Mouse (Mus musculus) ovary, adult 18-20 months (tissue): ENCODE results near the gene Ube2z.
A peak's percentile ranks its signal among the peaks of the same experiment; 100 is the strongest.
"Not testable (repeated sequence)": the region's sequence is repeated elsewhere in the genome, so short reads cannot be mapped to it uniquely, and the experiment has no call there.

Experiments
- DNase-seq: peaks from one replicate; pipeline ENCODE4 v3.0.0; 2022; ENCODE audit warnings: low spot score, mixed read lengths

Ube2z gene

GRCm38 (mm10) chr11:96065215-96065911 is at the start of gene Ube2z:
TSS of gene Ube2z (minus strand) at chr11:96065388.
- peak; percentile 96 for DNase-seq

GRCm38 (mm10) chr11:96114077-96114476 is 48.9 kb upstream of the Ube2z start:
- DNase-seq, result no peak

GRCm38 (mm10) chr11:96111751-96112150 is 46.6 kb upstream of the Ube2z start, which contains the start of gene Calcoco2:
TSS of gene Calcoco2 (minus strand) at chr11:96111964.
- no peak for DNase-seq

DNA sequence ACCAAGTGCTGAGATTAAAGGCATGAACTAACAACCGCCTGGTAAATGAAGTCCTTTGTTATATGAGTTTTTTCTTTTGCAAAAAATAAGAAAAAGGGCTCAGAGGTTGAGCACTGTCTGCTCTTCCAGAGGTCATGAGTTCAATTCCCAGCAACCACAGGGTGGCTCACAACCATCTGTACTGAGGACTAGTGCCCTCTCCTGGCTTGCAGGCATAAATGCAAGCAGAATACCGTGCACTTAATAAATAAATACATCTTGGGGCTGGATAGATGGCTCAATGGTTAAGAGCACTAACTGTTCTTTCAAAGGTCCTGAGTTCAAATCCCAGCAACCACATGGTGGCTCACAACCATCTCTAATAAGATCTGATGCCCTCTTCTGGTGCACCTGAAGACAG is 45.8 kb upstream of the Ube2z start:
- DNase-seq, result not testable (repeated sequence)

- no peak for DNase-seq
Observed at GRCm38 (mm10) chr11:96108376-96108775, 43.2 kb upstream of the Ube2z start.

- DNase-seq, result no peak
Observed at GRCm38 (mm10) chr11:96093361-96093760, 28.2 kb upstream of the Ube2z start.

- no peak for DNase-seq
Observed at GRCm38 (mm10) chr11:96092674-96093291, 27.6 kb upstream of the Ube2z start.

DNA sequence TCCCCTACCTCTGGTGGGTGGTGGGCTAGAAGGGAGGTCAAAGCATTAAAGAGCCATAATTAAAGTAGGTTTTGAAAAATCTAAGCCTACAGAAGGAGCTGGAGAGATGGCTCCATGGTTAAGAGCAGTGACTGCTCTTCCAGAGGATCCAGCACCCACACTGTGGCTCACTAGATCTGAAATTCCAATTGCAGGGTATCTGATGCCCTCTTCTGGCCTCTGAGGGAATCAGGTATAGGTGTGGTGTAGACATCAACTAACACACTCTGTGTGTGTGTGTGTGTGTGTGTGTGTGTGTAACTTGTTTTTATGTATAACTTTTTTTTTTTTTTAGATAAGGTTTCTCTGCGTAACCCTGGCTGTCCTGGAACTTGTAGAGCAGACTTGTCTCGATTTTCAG is 25.9 kb upstream of the Ube2z start:
- DNase-seq, result no peak

DNA sequence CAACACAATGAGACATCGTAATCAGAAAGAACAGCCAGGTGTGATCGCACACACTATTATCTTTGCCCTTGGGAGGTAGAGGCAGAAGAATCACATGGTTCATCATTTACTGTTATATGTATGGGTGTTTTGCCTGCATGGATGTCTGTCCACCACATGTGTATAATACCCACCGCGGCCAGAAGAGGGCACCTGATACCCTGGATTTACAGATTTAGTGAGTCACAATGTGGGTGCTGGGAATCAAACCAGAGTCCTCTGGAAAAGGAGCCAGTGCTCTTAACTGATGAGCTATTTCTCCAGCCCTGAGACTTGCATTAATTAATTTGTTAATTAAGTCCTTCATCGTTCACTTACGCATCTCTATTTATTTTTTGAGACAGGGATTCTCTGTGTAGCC is 22.8 kb upstream of the Ube2z start:
- no peak for DNase-seq

GRCm38 (mm10) chr11:96082682-96083081 is 17.5 kb upstream of the Ube2z start:
- DNase-seq, result no peak

DNA sequence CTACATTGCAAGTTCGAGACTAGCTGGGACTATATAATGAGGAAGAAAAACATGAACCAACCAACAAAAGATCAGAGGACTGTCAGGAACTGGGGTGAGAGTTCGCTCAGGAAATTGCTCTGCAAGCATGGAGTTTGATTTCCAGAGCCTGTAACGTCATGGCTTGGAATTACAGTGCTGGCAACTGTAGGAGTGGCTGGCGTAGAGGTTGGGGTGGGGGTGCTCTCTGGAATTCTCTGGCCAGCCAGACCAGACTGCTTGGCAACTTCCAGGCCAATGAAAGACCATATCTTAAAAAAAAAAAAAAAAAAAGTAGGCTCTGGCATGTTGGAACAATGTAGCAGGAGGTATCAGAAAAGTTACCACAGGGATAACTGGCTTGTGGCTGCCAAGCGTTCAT is 15.5 kb upstream of the Ube2z start:
- DNase-seq, result no peak

DNA sequence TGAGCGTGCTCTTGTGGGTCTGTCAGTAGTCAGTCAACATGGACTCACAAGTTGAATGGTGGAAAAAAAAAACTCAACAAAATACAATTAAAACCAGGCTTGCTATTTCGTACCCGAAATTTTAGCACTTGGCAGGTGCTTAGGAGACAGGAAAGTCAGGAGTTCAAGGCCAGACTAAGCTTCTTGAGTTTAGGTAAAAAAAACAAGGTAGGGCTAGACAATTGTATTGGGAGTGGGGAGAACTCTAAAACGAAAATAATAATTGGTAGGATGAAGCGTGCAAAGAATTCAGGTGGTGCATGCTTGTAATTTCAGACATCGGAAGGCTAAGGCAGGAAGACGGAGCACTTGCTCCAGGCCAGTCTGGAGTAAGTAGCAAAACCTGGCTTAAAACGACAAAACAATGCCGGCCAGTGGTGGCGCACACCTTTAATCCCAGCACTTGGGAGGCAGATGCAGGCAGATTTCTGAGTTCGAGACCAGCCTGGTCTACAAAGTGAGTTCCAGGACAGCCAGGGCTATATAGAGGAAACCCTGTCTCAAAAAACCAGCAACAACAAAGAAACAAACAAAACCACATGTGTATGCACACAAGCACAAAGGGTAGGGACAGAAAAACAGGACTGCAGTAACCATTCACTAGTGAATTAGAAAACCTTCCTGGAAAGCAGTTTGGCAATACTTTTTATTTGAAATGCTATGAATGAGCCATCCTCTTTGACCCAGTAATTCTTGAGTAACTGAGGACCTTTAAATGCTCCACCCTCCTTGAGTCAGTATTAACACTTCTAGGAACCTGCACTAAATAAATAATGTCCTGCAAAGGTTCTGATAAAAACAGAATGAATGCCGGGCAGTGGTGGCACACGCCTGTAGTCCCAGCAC is 11.3 kb upstream of the Ube2z start:
- no peak for DNase-seq

DNA sequence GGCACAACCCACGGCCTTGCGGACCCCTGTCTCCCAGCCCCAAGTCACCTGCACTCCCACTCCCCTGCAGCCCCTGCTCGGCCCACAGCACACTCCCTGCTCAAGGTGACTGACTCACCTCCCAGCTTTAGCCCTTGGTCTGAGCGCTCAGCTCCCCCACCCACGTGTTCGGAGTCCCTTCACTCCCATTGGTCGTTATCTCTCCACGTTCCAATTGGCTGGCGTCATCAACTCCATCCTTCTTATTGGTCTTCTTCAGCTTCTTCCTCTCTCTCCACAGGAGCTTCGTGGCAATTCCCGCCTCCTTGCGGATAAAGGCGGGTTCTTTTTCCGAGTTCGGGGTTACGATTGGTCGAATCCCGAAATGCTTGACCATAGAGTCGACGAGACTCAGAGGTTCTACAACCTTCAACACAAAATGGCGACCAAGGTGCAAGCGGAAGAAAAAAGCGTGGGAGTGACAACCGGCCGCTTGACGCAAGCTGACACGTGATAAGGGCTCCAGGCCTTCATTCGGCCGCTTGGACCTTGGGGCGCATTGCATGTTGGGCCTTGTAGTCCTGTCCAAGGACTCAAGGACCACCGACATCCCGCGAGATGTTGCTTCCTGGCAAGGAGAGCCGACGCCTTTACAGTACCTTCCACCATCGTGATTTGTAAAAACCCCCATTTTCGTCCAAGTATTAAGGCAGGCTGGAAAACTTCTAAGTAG is 10.5 kb upstream of the Ube2z start, which contains the start of gene Atp5g1:
Gene Atp5g1, minus strand, starts transcription at position 162 of the 712 bp plus-strand sequence.
- DNase-seq, result peak; percentile 100

DNA sequence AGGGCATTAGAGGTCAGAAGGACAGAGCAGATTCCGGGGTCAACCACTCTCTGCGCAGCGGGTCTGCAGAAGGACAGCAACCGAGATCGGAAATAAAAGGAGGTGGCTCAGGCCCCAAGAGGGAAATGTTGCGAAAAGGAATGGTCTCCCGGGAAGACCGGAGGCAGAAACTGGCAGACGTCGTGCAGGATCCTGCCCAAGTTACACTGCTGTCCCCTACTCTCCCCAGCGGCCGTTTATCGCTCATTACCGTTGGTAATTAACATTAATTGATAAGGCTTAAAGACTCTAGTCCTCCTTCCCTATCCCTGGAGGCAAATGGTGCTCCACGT is 10.0 kb upstream of the Ube2z start:
- no peak for DNase-seq

DNA sequence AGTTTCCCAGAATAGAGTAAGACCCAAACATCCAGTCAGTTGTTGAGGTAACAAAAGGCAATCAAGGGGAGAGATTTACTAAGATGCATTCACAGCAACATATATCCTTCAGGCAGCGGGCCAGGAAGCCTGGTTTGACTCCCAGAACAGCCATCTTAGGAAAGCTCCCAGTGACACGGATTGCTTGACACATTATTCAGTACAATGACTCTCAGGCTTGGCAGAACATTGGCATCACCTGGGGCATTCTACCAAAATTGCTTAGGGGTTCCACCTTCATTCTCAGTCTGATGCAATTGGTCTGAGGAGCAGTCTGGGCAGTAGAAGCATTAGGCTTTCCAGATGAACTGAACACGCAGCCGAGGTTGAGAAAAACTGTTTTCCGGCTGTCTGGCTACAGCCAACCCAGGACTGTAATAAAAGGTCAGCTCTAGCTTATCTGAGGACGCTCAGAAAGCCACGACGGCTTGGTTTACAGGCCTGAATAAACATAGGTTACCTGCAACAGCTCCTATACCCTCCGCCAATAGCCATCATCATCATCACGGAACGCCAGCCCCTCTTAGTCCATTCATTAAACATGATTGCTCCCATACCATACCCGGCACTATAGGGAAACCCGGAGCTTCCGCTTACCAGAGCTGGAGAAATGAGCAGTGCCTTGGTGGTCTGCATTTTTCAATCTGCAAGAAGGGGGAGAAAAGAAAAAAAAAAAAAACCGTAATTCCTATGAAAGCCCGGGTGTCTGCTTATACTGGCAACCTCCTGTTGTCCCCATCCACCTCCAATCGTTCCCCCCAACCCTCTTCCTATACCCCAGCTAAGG is 9.4 kb upstream of the Ube2z start:
- no peak for DNase-seq

DNA sequence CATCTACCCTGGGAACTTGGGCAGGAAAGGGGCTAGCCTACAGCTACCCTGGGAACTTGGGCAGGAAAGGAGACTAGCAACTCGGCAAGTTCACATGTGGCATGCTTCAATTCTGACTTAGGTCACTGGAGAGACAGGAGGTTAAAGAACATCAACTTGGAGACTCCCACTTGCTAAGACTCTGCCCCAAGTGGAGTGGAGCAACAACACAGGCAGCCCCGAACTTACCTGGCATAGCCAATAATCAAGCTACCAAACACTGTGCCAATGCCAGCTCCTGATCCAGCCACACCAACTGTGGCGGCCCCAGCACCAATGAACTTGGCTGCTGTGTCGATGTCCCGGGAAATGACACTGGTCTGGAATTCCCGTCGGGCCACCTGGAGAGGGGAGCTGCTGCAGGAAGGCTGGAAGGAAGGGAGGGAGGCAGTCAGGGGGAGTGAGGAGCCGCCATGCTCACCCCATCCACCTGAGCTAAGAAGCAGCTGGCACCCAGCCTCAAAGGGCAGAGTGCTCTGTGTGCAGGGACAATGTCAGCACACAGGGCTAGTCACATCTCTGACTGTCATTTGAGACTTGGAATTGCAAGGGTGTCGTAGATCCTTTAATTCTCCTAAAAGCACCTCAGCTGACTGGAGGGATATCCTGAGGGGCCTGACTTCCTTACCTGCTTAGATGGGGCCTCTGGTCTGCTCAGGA is 8.3 kb upstream of the Ube2z start:
- no peak for DNase-seq

GRCm38 (mm10) chr11:96071013-96071412 is 5.8 kb upstream of the Ube2z start:
- DNase-seq, result no peak

DNA sequence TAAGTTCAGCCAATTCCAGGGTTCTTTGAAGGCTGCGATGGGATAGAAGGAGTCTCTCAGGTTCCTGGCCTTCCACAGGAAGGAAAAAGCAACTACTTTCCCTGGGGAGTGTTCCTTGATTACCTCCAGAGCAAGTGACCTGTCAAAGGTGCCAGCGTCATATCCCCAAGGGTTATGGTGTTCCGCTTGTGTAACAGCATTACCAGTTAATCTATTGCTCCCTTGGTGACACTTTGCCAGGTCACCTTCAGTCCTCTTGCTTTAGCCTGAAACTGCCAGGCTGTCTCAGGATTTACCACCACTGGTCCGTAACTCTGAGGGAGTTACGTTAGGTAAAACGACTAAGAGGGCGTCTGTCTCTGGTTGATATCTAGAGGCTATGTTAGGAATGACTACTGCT is 5.2 kb upstream of the Ube2z start:
- DNase-seq, result no peak

GRCm38 (mm10) chr11:96068231-96068630 is 3.0 kb upstream of the Ube2z start:
- no peak for DNase-seq

- DNase-seq, result no peak
Observed at GRCm38 (mm10) chr11:96064521-96065214, 520 bp downstream of the Ube2z start.
